Comparison of ENCODE assay signal across 1 mouse cellular context in the genomic region with DNA sequence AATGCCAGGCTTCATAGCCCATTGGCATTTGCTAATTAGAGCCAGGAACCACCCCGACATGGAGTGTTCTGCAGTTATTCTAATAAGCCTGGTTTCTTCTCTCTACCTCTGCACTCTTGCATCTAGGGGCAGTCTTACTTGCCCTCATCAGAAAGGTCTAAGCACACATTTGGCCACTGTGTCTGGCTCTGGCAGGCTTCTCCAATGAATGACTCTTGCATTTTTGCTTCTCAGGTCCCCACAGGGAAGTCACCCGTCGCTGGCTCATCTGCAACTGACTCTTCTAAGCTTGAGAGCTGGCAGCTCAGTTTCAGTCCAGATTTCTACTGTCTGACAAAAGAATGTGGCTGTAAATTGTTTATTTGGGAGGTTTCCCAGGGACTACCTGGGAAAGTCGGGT.
TF ChIP-seq lines count a peak whose summit lies in the region.

No protein-coding gene starts in this region.

TF ChIP-seq in CH12.LX, 34 proteins besides CTCF, POLR2A, EP300 and RAD21 (continued from another document):
- TF ChIP-seq IRF4 (IDR thresholded peaks at IDR 0.05; ENCODE audit: low read depth, low read length) (peak; percentile 45; the same call in 1 of the 2 replicates), JUN (IDR thresholded peaks at IDR 0.05; ENCODE audit: insufficient read depth, low read depth, low read length) (no peak), BHLHE40 (IDR thresholded peaks at IDR 0.05; ENCODE audit: low read depth, low read length) (peak; percentile 40; the same call in 1 of the 2 replicates), ZMIZ1 (IDR thresholded peaks at IDR 0.05; ENCODE audit: low read depth, low read length) (no peak), UBTF (IDR thresholded peaks at IDR 0.05; ENCODE audit: low read depth, low read length) (no peak), GABPA (IDR thresholded peaks at IDR 0.05; ENCODE audit: insufficient replicate concordance, low read depth, low read length) (no peak), KAT2A (IDR thresholded peaks at IDR 0.05; ENCODE audit: insufficient replicate concordance, low read length) (no peak), CHD2 (IDR thresholded peaks at IDR 0.05; ENCODE audit: low read length) (no peak)
